Mouse (Mus musculus) E14TG2a.4 (cell line): ENCODE data around the gene Ndufs7.

ENCODE experiments used
- CTCF ChIP-seq: conservative IDR thresholded peaks from 2 replicates; pipeline ENCODE4 v1.5.1; 2014; ENCODE audit warnings: low read length
- NANOG ChIP-seq: IDR thresholded peaks from 2 replicates; pipeline ENCODE4 v1.6.1; 2014; ENCODE audit warnings: borderline replicate concordance, low read length, mixed read lengths

GRCm38 (mm10) chr10:80226071-80226415 lies 22.9 kb upstream of the Ndufs7 start:
- no peak for TF ChIP-seq NANOG
- no peak for TF ChIP-seq CTCF
